Mouse (Mus musculus): Measurements from ENCODE around the gene Tfcp2. TPM values are rescaled to one million over a fixed set of nuclear protein-coding genes. Genes with fewer than 3 reads are reported as not detected.
A peak's percentile ranks its signal among the peaks of the same experiment; 100 is the strongest.

Tfcp2 gene
- polyA plus RNA-seq (2015; fragmentation: Nextera tagmentation; extraction: Ambion mirVana): 15.5 and 16.2 TPM in 2 replicates

DNA sequence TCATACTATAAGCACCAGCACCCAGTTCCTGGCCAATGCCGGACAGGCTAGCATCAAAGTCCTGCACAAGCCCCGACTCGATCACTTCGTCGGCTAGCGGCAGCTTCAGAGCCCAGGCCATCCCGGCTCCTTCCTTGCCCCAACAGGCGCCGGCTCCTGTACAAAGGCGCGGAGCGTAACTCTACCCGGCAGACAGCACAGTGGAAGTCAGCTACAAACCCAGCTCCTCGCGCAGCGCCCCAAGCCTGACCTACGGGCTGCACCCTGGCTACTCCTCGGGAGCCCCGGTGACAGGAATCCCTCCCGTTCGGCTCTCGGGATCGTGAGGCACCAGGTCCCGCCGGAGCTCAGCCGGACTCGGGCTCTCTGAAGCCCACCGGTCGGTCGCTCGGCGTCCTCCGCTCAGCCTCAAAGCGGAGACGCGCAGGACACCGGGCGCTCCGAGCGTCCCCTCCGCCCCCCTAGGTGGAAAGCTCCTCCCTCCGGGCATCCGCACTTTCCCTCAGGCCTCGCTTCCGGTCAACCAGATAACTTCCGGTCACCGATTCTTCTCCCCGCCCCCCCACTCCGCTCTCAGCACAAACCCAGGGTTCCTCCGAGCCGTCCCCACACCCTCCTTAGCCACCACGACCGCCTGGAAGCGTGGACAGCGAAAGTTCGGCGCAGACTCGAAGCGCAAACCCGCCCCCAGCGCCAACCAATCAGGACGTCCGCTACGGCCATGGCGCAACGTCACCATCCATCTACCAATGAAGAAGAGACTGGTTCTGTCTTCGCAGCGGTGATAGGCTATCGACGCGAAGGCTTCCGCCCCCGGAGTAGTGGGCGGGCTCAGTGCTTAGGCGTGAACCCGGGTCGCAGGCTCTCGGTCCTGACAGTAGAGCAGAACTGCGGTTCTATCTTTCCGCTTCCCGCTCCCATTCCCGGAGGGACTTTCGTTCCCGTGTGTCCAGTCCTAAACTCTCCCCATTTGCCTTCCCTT, at the start of gene Tfcp2:
TSS of gene Tfcp2 (minus strand) at position 683 of the 982 bp plus-strand sequence.
- peak within 1 kb of the TSS; percentile 89 for H3K27ac ChIP-seq
- ATAC-seq: peak; percentile 100
- H3K36me3 ChIP-seq: no peaks in the 10 kb centered on the region; the same call in 1 of the 2 replicates
- no peaks in the 10 kb centered on the region; the same call in 1 of the 2 replicates for H3K4me1 ChIP-seq (replicated peaks)
- H3K9ac ChIP-seq: peak within 1 kb of the TSS; percentile 75
- no peaks in the 10 kb centered on the region for H3K27me3 ChIP-seq (replicated peaks)
- H3K4me2 ChIP-seq (replicated peaks): peak within 1 kb of the TSS; percentile 80
- H3K4me3 ChIP-seq (replicated peaks): peak within 1 kb of the TSS; percentile 67
- under 1% methylated on average over 84 of the region's 84 CpGs for WGBS
- H3K9me3 ChIP-seq: no peaks in the 10 kb centered on the region

DNA sequence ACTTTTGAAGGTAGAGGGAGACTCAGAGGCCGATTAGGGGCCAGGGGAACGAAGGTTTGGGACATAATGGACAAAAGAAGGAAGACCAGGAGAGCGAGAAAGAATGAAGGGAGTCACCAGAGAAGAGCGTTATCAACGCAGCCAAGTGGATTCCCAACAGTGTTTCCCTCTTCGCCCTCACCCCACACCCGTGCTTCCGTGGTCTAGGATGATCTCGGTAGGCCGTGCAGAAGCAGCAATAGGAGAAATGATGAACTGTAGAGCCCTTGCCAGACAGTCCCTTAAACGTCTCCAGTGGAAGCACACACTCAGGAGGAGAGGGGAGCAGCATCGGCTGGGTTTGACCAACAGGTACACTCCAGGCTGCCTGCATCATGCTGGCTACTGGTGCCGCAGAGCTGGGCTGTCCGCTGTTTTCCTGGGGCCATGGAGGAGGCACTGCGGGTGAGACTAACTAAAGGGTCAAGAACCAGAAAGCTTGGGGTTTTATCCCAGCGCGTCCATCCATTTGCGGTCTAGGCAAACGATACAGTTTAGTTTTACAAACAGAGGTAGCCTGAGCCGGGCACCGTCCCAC, 49.0 kb upstream of the Tfcp2 start:
- no peak overlapping the region for H3K9ac ChIP-seq
- WGBS: 33% methylated on average over 21 of the region's 21 CpGs

DNA sequence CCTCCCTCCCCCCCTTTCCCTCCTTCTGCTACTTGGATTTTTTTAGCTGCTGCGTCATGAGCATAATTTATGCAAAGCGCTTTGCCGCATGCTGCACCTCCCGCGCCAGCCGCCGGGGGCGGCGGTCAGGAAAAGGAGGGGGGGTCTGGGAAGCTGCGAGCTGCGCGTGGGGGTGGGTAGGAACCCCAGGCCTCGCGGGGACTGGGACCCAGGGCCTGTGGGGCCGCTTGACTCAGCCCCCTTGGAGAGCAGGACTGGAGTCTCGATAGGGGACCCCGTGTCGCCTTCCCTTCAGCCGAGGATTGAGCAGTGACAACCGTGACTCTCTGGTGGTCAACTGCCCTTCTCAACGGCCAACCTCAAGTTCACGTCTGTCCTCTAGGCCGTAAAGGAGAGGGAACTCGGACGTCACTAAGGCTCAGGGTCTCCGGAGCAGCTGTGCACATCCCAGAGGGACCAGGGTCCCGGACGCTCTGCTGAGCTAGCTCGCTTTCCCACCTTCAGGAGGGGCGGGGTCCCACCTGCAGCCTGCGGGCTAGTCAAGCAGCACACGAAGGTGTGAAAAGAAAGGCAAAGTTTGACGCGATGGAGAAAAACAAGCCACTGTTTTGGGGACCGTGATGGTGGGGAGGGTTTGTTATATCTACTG, 48.4 kb upstream of the Tfcp2 start:
- Histone ChIP-seq H3K4me2 (replicated peaks) (peak overlapping the region; percentile 98), H3K27ac (no peak overlapping the region)

More for the DNA sequence above, 49.0 kb upstream of the Tfcp2 start:
- ATAC-seq: no peak
- H3K4me3 ChIP-seq (replicated peaks): peak overlapping the region; percentile 78
- H3K27me3 ChIP-seq (replicated peaks): no peaks in the 10 kb centered on the region; the same call in none of the 2 replicates
- peak overlapping the region; percentile 98 for H3K4me2 ChIP-seq (replicated peaks)
- H3K27ac ChIP-seq: no peak overlapping the region
- peaks cover 10% of the 10 kb centered on the region; the same call in 1 of the 2 replicates for H3K4me1 ChIP-seq (replicated peaks)
- no peaks in the 10 kb centered on the region for H3K36me3 ChIP-seq
- H3K9me3 ChIP-seq: no peaks in the 10 kb centered on the region

DNA sequence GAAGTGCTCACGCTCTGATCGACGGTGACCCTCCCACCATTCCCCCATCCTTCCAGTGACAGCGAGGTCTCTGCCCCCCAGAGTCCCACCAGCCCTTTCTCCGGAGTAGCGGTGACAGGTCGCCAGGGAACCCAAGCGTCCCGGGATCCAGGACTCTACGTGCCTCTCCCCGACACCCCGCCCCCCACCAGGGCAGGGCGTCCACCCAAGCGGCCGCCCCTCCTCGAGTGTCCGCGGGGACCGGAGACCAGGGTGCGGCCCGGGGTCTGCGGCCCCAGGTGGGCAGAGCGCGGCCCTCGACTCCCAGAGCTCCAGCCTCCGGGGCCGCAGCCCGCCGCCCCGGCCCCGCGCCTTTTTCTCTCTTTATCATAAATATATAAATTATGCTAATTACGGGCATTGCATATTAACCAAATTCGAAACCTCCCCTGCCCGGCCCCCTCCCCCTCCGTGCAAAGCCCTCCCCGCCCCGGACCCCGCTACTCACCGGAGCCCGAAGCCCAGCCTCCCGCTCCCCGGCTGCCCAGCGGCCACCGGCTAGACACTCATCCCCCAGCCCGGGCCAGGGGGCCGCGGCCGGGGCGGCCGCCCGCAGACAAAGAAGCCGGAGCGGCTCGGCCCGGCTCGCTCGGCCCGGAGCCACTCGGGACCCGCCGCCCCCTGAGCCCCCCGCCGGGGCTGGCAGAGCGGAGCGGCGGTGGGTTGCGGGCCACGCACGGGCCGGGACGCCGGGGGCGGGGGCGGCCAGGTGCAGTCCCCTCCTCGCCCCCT, 47.7 kb upstream of the Tfcp2 start, which contains the start of gene Pou6f1:
TSS of gene Pou6f1 (minus strand) at position 709 of the 771 bp plus-strand sequence.
- Histone ChIP-seq H3K4me3 (replicated peaks) (peak within 1 kb of the TSS; percentile 78), H3K9ac (peak within 1 kb of the TSS; percentile 75), H3K36me3 (no peaks in the 10 kb centered on the region), H3K9me3 (no peaks in the 10 kb centered on the region), H3K4me2 (replicated peaks) (peak within 1 kb of the TSS; percentile 98), H3K27me3 (replicated peaks) (no peaks in the 10 kb centered on the region; the same call in none of the 2 replicates), H3K27ac (no peak within 1 kb of the TSS), H3K4me1 (replicated peaks) (peaks cover 5% of the 10 kb centered on the region; the same call in 1 of the 2 replicates)
- under 1% methylated on average over 73 of the region's 76 CpGs for WGBS
- peak; percentile 79 for ATAC-seq

More for the DNA sequence above, 48.4 kb upstream of the Tfcp2 start:
- H3K4me3 ChIP-seq (replicated peaks): peak overlapping the region; percentile 78
- ATAC-seq: peak; percentile 73
- WGBS: 1% methylated on average over 35 of the region's 35 CpGs
- H3K4me1 ChIP-seq (replicated peaks): peaks cover 10% of the 10 kb centered on the region; the same call in 1 of the 2 replicates
- H3K9ac ChIP-seq: peak overlapping the region; percentile 75
- no peaks in the 10 kb centered on the region for H3K9me3 ChIP-seq
- H3K27me3 ChIP-seq (replicated peaks): no peaks in the 10 kb centered on the region; the same call in none of the 2 replicates
- no peaks in the 10 kb centered on the region for H3K36me3 ChIP-seq

DNA sequence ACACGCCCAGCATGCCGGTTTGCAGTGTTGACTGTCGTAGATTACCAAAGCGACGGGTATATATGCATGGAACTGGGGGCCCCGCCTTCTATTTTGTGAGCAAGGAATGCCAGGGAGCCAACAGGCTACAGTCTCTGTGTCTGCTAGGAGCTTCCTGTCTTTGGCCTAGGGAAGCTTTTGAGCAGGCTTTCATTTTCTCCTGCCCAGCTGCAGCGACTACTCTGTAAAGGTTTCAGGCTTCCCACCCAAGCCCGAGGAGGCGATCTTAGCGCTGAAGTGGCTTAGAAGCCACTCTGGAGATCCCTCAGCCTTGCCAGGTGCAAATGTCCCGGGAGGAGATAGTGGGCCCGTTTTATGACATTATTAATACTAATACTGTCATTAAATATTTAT, 47.1 kb upstream of the Tfcp2 start:
- H3K4me1 ChIP-seq (replicated peaks): peaks cover 4% of the 10 kb centered on the region; the same call in 1 of the 2 replicates
- peak overlapping the region; percentile 75 for H3K9ac ChIP-seq
- H3K27me3 ChIP-seq (replicated peaks): no peaks in the 10 kb centered on the region; the same call in none of the 2 replicates
- H3K36me3 ChIP-seq: no peaks in the 10 kb centered on the region
- peak overlapping the region; percentile 78 for H3K4me3 ChIP-seq (replicated peaks)
- H3K27ac ChIP-seq: no peak overlapping the region
- ATAC-seq: no peak
- peak overlapping the region; percentile 98 for H3K4me2 ChIP-seq (replicated peaks)
- WGBS: 1% methylated on average over 12 of the region's 12 CpGs
- no peaks in the 10 kb centered on the region for H3K9me3 ChIP-seq

DNA sequence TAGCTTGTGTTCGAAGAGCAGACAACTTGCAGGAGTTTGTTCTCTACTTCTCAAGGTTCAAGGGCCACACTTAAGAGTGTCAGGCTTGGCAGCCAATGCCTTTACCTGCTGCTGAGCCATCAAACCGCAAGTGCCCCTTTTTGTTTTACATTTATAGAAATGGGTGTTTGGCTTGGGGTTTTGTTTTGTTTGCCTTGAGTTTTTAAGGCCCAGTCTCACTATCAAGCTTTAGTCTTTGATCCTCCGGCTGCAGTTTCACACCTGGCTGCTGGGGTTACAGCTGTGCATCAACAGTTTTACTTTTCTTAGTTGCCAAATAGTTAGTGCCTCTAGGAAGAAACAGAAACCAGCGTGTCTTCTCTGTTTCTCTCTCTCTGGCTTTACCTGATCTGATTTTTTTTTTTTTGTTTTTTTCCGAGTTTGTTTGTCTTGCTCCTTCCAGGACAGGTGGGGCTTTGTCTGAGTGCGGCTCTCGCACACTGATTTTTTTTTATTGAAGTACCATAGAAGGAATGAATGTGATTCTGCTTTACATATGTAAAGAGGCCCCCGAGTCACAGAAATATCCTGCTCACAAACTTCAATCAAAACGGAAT, 46.6 kb upstream of the Tfcp2 start:
- Histone ChIP-seq H3K4me2 (replicated peaks) (peak overlapping the region; percentile 98), H3K4me3 (replicated peaks) (peak overlapping the region; percentile 78), H3K27me3 (replicated peaks) (no peaks in the 10 kb centered on the region; the same call in none of the 2 replicates), H3K9ac (no peak overlapping the region), H3K27ac (no peak overlapping the region), H3K36me3 (no peaks in the 10 kb centered on the region), H3K4me1 (replicated peaks) (peaks cover 4% of the 10 kb centered on the region; the same call in 1 of the 2 replicates), H3K9me3 (no peaks in the 10 kb centered on the region)
- ATAC-seq: no peak
- 19% methylated on average over 9 of the region's 9 CpGs for WGBS

DNA sequence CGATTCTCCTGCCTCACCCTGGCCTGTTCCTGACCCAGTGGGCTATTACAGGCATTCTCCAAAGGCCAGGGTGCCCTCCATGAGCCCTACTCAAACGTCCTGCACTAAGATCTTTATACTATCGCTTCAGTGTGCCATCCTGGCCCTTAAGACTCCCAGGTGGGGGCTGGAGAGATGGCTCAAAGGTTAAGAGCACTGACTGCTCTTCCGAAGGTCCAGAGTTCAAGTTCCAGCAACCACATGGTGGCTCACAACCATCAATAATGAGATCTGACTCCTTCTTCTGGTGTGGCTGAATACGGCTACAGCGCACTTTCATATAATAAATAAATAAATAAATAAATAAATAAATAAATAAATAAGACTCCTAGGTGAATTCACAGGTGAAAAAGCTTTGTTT, 41.0 kb upstream of the Tfcp2 start:
- ATAC-seq: no peak
- 77% methylated on average over 6 of the region's 6 CpGs for WGBS
- Histone ChIP-seq H3K4me1 (replicated peaks) (no peaks in the 10 kb centered on the region), H3K27me3 (replicated peaks) (no peaks in the 10 kb centered on the region), H3K4me2 (replicated peaks) (no peak overlapping the region), H3K9ac (no peak overlapping the region), H3K27ac (no peak overlapping the region), H3K4me3 (replicated peaks) (no peak overlapping the region), H3K9me3 (no peaks in the 10 kb centered on the region), H3K36me3 (0 out of 2 replicates have a peak, but pooled peaks cover 2% of the 10 kb centered on the region)

DNA sequence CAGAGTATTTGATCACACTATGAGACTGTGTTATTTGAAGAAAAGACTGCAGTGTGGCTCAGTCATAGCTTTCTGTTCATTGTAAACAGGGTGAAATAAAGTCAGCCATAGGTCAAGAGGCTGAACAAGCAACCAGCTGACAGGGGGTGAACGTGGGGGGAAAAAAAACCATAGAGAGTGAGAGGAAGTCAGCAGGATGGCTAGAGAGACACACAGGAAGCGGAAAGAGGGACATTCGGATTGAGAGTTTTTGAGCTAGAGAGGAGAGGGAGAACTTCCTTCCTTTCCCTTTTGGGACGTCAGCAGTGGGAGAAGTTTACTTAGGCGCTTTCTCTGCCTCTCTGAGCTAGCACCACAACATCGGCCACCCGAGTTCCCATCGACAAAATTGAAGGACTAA, 38.6 kb upstream of the Tfcp2 start:
- no peak overlapping the region for H3K27ac ChIP-seq
- H3K9me3 ChIP-seq: no peaks in the 10 kb centered on the region
- WGBS: 63% methylated on average over 8 of the region's 8 CpGs
- no peak overlapping the region for H3K4me2 ChIP-seq (replicated peaks)
- no peak for ATAC-seq
- no peak overlapping the region for H3K4me3 ChIP-seq (replicated peaks)
- no peak overlapping the region for H3K9ac ChIP-seq
- no peaks in the 10 kb centered on the region for H3K27me3 ChIP-seq (replicated peaks)
- 0 out of 2 replicates have a peak, but pooled peaks cover 2% of the 10 kb centered on the region for H3K36me3 ChIP-seq
- no peaks in the 10 kb centered on the region for H3K4me1 ChIP-seq (replicated peaks)

DNA sequence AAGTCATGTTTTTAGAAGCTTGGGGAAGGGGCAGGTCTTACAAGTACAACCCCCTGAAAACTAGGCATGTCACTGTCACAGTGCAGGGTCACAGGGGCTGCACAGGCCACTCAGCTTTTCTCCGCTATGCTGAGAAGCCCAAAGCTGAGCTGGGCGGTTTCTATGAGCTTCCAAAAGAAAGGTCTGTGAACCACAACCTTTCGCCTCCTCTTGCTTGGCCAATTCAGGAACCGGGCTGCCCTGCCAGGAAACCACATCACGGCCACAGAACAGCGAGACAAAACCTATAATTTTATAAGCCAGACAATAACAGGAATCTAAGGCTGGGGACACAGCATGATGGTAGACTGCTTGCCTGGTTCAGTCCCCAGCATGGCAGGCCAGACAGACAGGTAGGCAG, 36.5 kb upstream of the Tfcp2 start:
- Histone ChIP-seq H3K27ac (no peak overlapping the region), H3K4me2 (replicated peaks) (no peak overlapping the region), H3K4me3 (replicated peaks) (no peak overlapping the region), H3K27me3 (replicated peaks) (no peaks in the 10 kb centered on the region), H3K9me3 (no peaks in the 10 kb centered on the region), H3K9ac (no peak overlapping the region), H3K36me3 (0 out of 2 replicates have a peak, but pooled peaks cover 2% of the 10 kb centered on the region), H3K4me1 (replicated peaks) (no peaks in the 10 kb centered on the region)
- WGBS: 82% methylated on average over 6 of the region's 6 CpGs
- ATAC-seq: no peak

DNA sequence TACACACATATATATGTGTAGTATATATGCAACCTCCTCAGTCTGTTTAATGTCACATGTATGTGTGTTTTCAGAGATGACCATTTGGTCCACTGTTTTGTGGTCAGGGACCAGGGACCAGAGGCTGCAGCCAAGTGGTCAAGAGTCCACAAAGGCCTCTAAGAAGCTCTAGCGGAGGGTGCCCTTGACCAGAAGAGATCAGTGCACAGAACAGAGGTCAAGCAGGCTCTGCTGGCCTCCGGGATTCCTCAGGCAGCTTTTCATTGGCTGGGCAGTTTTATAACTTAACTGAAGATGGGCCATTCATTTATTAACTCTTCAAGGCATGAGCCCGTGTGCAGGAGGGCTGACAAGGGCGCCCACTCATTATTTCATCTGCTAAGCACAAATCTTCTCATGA, 35.4 kb upstream of the Tfcp2 start:
- Histone ChIP-seq H3K36me3 (0 out of 2 replicates have a peak, but pooled peaks cover 2% of the 10 kb centered on the region), H3K27me3 (replicated peaks) (no peaks in the 10 kb centered on the region), H3K9ac (no peak overlapping the region), H3K9me3 (no peaks in the 10 kb centered on the region), H3K27ac (no peak overlapping the region), H3K4me3 (replicated peaks) (no peak overlapping the region), H3K4me1 (replicated peaks) (no peaks in the 10 kb centered on the region), H3K4me2 (replicated peaks) (no peak overlapping the region)
- no peak for ATAC-seq
- 57% methylated on average over 4 of the region's 4 CpGs for WGBS

DNA sequence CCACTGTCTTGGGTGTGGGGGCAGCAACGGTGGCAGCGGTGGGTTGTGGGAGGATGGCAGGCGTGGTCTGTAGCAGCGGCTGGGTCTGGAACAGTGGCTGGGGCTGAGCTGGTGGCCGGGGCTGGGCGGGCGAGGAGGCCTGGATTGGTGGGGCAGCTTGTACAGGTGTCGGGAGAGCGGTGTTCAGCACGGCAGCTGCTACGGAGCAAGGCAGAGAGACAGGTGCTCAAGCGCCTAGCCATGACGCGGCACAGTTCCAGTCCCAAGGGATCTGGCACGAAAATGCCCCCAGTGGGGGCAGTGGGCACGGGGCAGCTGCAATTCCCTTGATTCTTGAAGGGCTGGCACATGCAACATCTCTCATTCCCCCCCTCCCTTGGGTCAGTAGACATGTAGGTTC, 34.1 kb upstream of the Tfcp2 start:
- H3K9ac ChIP-seq: no peak overlapping the region
- H3K36me3 ChIP-seq: 0 out of 2 replicates have a peak, but pooled peaks cover 2% of the 10 kb centered on the region
- H3K4me3 ChIP-seq (replicated peaks): no peak overlapping the region
- no peak for ATAC-seq
- no peak overlapping the region for H3K4me2 ChIP-seq (replicated peaks)
- H3K27me3 ChIP-seq (replicated peaks): no peaks in the 10 kb centered on the region
- no peaks in the 10 kb centered on the region for H3K9me3 ChIP-seq
- no peak overlapping the region for H3K27ac ChIP-seq
- WGBS: 93% methylated on average over 16 of the region's 16 CpGs
- H3K4me1 ChIP-seq (replicated peaks): no peaks in the 10 kb centered on the region

Measured in intestine, embryonic 15.5 days (tissue).